Mouse (Mus musculus): ENCODE results near the gene Arhgap32.
"Not testable (repeated sequence)": the region's sequence is repeated elsewhere in the genome, so short reads cannot be mapped to it uniquely, and the experiment has no call there.

Gene Arhgap32

GRCm38 (mm10) chr9:32115786-32116185 lies at the start of gene Arhgap32:
Arhgap32 (plus strand) TSS chr9:32116136.
- DNase-seq (ENCODE audit: low spot score), result no peak

DNA sequence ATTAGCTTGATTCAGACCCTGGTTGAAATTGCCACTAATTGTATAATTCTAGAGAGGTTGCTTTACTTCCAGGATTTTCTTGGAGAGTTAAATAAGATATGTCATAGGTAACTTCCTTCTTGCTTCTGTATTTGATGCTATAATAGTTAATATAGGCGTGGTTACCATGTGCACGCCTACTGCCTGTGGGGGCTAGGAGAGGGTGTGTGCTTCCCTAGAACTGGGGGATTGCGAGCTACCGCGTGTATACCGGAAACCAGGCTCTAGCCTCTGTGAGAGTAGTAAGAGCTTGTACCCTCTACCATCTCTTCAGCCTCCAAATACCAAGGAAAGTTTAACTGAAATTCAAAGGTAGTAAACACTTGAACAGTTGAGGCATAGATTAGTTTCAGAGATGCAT lies 43.2 kb upstream of the Arhgap32 start:
- DNase-seq (ENCODE audit: low spot score), result no peak

DNA sequence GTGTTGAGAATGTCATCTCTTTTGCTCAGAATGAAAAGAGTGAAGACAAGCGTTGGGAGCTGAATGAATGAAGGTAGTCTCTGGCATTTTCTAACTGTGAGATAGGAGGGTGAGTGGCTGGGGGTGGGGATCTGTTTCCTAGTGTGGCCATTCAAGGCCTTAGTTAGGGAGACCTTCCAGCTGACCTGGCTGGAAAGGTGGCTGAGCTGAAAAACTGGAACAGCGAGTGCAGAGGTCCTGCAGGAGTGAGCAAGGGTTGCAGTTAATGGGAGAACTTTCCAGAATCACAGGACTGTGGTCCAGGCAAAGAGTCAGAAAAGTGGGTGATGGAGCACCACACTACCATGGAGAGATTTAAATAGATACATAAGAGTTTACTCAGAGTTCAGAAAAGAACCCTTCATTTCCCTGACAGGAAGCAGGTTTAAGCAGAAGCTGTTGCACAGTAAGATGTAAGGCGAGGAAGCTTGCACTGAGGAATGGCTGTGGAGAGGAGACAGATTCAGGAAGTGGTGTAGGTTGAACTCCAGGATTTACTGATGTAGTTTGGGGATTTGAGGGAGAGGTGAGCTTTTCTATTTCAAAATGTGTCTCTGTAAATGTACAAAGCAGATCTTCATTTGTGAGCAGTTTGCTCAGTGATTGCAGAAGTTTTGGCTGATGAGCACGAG lies 27.7 kb upstream of the Arhgap32 start:
- DNase-seq (ENCODE audit: low spot score), result no peak

GRCm38 (mm10) chr9:32088882-32089281 lies 27.1 kb upstream of the Arhgap32 start:
- no peak for DNase-seq (ENCODE audit: low spot score)

DNA sequence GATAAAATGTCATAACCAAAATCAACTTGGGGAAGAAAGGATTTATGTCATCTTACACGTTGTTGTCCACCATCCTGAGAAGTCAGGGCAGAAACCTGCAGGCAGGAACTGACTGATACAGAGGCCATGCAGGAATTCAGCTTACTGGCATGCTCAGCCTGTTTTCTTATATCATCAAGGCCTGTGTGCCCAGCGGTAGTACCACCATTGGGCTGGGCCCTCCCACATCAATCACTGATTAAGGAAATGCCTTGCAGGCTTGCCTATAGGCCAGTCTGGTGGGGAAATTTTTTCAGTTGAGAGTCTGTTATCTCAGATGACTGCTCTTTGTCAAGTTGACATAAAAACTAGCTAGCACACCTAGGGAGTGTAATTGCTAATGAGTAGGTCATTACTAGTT lies 22.5 kb upstream of the Arhgap32 start:
- DNase-seq (ENCODE audit: low spot score), result no peak

DNA sequence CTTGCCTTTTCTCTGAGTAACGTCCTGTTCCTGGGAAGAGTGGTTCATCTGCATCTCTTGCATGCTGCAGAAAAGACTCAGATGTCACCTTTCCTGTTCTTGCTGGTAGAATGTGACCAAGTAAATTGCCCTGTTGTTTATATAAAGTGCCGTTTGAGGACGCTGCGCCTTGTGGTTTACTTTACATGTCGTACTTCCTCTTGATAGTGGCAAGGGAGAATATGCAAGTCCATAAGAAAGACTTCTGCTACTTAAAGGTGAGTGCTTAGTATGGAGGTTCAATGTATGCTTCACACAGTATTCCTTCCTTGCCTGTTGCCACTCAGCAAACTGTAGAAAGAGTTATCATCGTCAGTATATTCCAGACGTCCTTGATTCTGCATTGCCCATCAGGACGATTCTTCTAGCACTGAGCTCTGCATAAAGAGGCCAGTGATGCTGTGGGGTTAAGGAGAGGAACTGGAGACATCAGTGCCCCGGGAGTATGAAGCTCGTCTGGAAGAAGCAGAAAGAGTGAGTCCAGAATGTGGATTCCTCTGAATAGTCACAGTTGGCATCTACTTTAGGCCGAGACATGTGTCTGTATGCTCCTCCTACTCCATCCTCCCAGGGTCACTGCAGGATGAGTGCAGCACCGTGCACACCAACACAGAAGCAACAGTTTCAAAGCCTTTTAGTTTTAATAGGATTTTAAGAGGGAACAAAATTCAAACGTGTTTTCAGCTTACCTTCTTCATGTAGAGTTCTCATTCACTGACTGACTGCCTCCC lies 21.4 kb upstream of the Arhgap32 start:
- no peak for DNase-seq (ENCODE audit: low spot score)

GRCm38 (mm10) chr9:32095511-32095910 lies 20.4 kb upstream of the Arhgap32 start:
- DNase-seq (ENCODE audit: low spot score), result no peak

DNA sequence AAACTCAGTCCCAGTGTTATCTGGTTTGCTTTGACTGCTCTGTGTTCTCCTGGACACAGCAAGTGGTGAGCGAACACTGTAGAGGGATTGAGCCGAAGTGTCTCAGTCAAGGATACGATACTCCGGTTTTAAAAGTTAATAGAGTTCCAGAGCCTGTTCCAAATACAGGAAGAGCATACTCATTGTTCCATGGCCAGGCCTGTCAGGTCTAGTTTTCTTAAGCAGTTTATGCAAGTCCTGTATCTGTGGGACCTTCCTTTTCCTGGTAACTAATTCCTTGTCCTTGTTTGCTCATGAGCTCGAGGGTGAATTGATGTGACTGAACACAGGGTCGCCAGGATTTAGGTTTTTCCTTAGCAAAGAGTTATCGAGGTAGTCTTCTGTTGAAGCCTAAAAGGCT lies 19.4 kb upstream of the Arhgap32 start:
- DNase-seq (ENCODE audit: low spot score), result no peak

DNA sequence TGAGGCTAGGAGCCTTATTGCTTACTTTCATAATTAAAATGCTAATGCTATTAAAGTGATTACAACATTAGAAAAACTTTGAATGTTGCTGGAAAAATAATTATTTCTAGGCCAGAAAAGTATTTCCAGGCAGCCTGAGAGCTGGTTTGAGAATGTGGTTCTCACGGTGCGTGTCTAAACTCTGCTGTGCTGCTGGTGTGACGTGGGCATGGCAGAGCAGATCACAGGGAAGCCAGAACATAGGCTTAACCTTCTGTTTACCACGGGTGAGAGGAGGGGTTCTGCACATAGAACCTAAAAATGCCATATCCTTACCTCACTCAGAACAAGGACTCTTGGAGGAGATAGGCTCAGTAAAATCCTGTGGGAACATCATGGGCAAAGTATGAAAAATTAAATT lies 18.8 kb upstream of the Arhgap32 start:
- DNase-seq (ENCODE audit: low spot score), result no peak

- DNase-seq (ENCODE audit: low spot score), result no peak
Observed at GRCm38 (mm10) chr9:32098425-32099155, 17.3 kb upstream of the Arhgap32 start.

DNA sequence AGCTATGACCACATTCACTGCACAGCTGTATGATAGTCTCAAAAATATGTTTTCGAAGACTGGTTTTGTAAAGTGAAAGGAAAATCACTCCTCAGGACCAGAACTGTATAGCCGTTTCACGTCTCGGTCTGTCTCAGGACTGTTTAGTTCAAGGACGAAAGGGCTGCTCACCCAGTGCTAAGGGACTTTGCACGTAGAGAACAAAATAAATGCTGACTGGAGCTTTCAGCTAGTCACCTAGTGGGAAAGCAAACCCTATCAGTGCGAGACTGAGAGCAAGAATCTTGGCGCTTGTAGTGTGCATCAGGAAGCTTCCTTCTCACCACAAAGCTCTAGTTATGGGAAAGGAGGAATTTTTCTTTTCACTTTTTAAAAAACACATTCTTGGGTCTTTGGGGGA lies 15.4 kb upstream of the Arhgap32 start:
- DNase-seq (ENCODE audit: low spot score), result no peak

GRCm38 (mm10) chr9:32101488-32101887 lies 14.4 kb upstream of the Arhgap32 start:
- DNase-seq (ENCODE audit: low spot score), result no peak

DNA sequence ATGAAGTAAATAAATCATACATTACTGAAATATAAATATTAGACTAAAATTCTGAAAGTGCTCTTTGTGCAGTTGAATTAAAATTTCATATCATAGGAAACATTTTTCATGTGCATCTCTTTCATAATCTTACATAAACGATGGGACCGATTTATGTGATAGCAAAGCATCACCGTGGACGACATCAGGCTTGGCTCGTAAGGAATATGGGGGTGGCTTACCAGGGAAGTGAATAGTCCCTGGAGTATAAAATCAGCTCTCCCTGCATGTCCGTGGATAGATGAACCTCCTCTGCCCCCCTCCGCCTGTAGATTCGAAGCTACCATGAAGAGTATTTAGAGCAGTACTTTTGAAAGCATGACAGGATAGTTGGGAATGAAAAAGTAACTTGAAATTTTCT lies 11.3 kb upstream of the Arhgap32 start:
- DNase-seq (ENCODE audit: low spot score), result no peak

GRCm38 (mm10) chr9:32110376-32110775 lies 5.6 kb upstream of the Arhgap32 start:
- no peak for DNase-seq (ENCODE audit: low spot score)

GRCm38 (mm10) chr9:32116272-32116671 lies 336 bp downstream of the Arhgap32 start:
- DNase-seq (ENCODE audit: low spot score), result no peak

- DNase-seq (ENCODE audit: low spot score), result no peak
Observed at GRCm38 (mm10) chr9:32117876-32118275, 1.9 kb downstream of the Arhgap32 start.

- no peak for DNase-seq (ENCODE audit: low spot score)
Observed at GRCm38 (mm10) chr9:32118433-32118832, 2.5 kb downstream of the Arhgap32 start.

GRCm38 (mm10) chr9:32119586-32119985 lies 3.6 kb downstream of the Arhgap32 start:
- DNase-seq (ENCODE audit: low spot score), result no peak

DNA sequence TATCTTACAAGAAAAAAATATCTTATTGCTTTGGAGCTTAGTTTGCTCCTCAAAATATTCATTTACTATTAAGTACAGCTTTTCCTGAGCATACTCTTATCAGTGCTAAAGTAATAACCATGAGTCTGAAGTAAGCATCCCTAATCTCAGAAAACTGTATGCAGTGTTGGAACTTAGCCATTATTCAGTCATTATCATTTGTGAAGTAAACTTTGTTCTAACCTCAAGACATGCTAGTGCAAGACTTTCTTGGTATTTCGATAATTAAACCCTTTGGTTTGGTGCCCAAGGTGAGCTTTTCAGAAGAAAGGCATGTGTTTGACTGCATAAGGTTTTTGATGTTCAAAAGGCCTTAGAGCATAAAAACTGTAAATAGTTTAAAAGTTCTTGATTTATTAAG lies 4.2 kb downstream of the Arhgap32 start:
- no peak for DNase-seq (ENCODE audit: low spot score)

DNA sequence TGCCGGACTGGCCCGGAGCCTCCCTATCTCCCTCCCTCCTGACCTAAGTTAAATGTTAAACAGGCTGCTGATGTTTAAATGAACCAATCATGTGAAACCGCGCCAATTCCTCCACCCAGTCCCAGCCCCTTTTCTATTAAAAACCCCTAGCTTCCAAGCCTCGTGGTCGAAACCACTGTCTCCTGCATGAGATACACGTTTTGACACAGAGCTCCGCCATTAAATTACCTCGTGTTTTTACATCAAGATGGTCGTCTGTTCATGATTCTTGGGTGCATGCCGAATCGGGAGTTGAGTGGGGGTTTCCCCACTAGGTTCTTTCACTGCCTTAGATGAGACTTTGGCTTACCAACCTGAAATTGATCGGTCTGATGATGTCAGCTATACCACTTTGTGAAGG lies 5.3 kb downstream of the Arhgap32 start:
- not testable (repeated sequence) for DNase-seq (ENCODE audit: low spot score)

DNA sequence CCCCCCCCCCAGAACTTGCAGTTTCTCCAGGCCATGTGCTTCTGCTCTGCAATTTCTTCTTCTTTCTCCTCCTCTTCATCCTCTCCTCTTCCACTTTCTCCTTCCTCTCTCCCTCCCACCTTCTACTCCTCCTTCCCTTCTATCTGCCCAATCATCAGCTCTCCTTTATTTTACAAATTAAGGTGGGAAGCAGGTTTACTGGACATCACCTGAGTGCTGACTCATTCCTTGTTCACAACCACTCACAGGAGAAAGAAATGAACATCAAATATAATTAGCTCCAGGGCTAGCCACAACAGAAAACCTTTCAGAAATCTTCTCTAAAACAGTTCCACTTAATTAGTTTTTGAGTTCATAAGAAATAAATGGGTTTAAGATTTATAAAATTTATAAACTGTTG lies 20.3 kb downstream of the Arhgap32 start:
- DNase-seq (ENCODE audit: low spot score), result no peak

DNA sequence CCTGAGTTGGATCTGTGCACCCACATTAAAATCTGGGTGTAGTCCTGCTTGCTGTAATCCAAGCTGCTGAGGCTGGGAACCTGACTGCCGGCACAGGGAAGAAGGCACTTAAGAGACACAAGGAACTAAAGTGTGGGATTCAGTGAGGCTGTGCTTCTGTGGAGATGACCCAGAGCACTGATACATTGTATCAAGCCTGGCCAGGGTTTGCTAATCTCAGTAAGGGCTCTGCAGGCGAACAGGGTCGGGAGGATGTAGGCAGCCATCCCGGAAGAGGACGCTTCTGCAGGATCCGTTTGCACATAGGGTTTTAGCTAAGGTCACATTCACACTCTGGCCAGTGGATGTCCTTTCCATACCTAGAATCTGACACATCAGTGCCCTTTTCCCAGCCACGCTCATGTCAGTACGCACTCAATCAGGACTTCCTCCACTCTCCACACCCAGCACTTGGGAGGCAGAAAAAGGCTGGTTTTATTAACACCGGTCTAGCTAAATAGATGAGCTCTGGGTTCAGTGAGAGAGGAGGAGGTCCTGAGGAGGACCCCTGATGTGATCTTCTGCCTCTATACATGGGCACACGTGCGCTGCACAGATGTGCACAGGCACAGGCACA lies 20.9 kb downstream of the Arhgap32 start:
- DNase-seq (ENCODE audit: low spot score), result peak; percentile 74
